In the genomic region with DNA sequence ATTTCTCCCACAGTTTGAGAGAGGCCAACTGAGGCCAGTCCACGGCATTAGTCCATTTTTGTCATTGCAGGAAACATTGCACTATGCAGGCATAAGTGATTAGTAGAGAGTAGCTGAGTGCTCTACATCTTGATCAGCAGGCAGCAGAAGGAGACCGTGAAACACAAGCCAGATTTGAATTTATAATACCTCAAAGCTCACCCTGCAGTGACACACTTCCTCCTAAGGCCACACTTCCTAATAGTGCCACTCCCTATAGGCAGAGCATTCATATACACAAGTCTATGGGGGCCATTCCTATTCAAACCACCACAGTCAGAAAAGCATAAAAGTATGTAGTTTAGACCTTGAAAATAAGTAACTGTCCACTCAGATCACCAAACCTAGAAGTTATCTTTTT, we compare ENCODE assay signal across 17 mouse cellular contexts.
"Had no signal": no experiment of that assay in that cellular context is flagged by ENCODE, and none has a peak within 500 bp of the region (broad histone marks: within the 10 kb centered on the region; RNA-seq: fewer than 3 reads in every experiment).

No protein-coding gene starts in this region.

- H3K27me3 ChIP-seq: liver, embryonic 13.5 days; liver, embryonic 15.5 days; lung, embryonic 15.5 days; megakaryocyte, embryonic 14.5 days; midbrain, embryonic 13.5 days; midbrain, embryonic 15.5 days; neural tube, embryonic 13.5 days; neural tube, embryonic 15.5 days had no signal

- H3K4me1 ChIP-seq: lung, embryonic 15.5 days; midbrain, embryonic 13.5 days; midbrain, embryonic 15.5 days; neural tube, embryonic 13.5 days; neural tube, embryonic 15.5 days had no signal

- DNase-seq: liver, embryonic 13.5 days; liver, postnatal 0 days; lung, adult 2 months; lung, postnatal 4 days; right cerebral cortex, postnatal 14 days; thymus, adult 18-20 months; thymus, postnatal 14 days; thymus, postnatal 36 days had no signal

- ATAC-seq: liver, postnatal 0 days; lung, postnatal 0 days; midbrain, embryonic 13.5 days; midbrain, embryonic 15.5 days had no signal

- H3K4me3 ChIP-seq: liver, embryonic 13.5 days; liver, embryonic 15.5 days; lung, embryonic 15.5 days; megakaryocyte, embryonic 14.5 days; midbrain, embryonic 13.5 days; midbrain, embryonic 15.5 days; myocyte; neural tube, embryonic 13.5 days; neural tube, embryonic 15.5 days had no signal

- H3K27ac ChIP-seq: liver, embryonic 13.5 days; liver, embryonic 15.5 days; lung, embryonic 15.5 days; midbrain, embryonic 13.5 days; midbrain, embryonic 15.5 days; neural tube, embryonic 13.5 days; neural tube, embryonic 15.5 days had no signal

- H3K9ac ChIP-seq: liver, embryonic 13.5 days; liver, embryonic 15.5 days; liver, postnatal 0 days; lung, embryonic 15.5 days; midbrain, embryonic 13.5 days; midbrain, embryonic 15.5 days; neural tube, embryonic 13.5 days; neural tube, embryonic 15.5 days had no signal

- H3K36me3 ChIP-seq: liver, embryonic 13.5 days; liver, embryonic 15.5 days; lung, embryonic 15.5 days; midbrain, embryonic 13.5 days; midbrain, embryonic 15.5 days; neural tube, embryonic 13.5 days; neural tube, embryonic 15.5 days had no signal

- H3K9me3 ChIP-seq: liver, embryonic 13.5 days; liver, embryonic 15.5 days; lung, embryonic 15.5 days; midbrain, embryonic 13.5 days; midbrain, embryonic 15.5 days; neural tube, embryonic 13.5 days; neural tube, embryonic 15.5 days had no signal
